Mouse (Mus musculus): ENCODE measurements at regions not wholly inside any gene's neighbourhood (a gene's known extent, or its start where the extent isn't known, plus 50 kb on each side); places are given as distances from the start of the nearest gene placed in this dataset.

- no peak for TF ChIP-seq CTCF (IDR thresholded peaks at IDR 0.05; ENCODE audit: low read depth, low read length)
- no peak for TF ChIP-seq POLR2A (IDR thresholded peaks at IDR 0.05; ENCODE audit: extremely low read depth, insufficient read depth, low read length)
These were observed 513.9 kb upstream of the Tusc1 start for GRCm38 (mm10) chr4:93849178-93849577.

Measured in liver, adult 2 months (tissue).